Mouse (Mus musculus) bone marrow, adult 2 months (tissue): ENCODE measurements at regions not wholly inside any gene's neighbourhood (a gene's known extent, or its start where the extent isn't known, plus 50 kb on each side); places are given as distances from the start of the nearest gene placed in this dataset.

ENCODE experiments used
- CTCF ChIP-seq: fragments of 200-500 bp; IDR thresholded peaks from 2 replicates; pipeline ENCODE4 v1.5.1; 2011; ENCODE audit warnings: low read length, control low read depth; ENCODE audit not compliant: control insufficient read depth, insufficient read depth
- POLR2A ChIP-seq: fragments of 200-500 bp; IDR thresholded peaks from 2 replicates; pipeline ENCODE4 v1.6.1; 2011; ENCODE audit warnings: low read depth, mild to moderate bottlenecking, control low read depth, low read length, borderline replicate concordance; ENCODE audit not compliant: control insufficient read depth

DNA sequence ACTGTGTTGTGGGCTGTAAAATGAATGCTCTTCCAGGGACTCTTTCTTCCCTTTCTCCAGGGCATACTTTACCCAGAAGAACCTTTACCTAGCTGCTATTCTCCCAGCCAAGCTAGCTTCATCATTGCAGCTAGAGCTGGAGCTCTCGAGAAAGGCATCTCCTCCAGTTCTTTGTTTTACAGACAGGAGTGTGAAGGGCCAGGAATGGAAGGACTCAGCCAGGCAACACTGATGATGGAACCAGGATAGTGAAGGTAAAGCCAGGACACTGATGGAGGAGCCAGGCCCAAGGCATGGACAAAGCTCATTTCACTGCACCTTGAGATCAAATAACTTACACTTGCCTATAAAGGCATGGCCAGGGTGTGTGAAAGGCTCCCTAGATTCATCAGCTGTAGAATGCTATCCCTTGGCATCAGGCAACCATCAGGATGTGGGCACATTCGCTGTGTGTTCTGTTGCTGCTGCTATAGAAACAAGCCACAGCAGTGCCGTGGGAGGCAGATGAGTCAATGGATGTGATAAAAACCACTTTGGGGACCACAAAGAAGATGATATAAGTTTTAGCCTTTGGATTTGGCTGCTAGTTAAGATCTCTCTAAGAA is 214.3 kb upstream of the Snx19 start:
- TF ChIP-seq CTCF (no peak), POLR2A (no peak)
